Comparison of ENCODE assay signal across 8 mouse cellular contexts in genomic region chr11:68400727-68401219, GRCm38 (mm10). TPM values are rescaled to one million over a fixed set of nuclear protein-coding genes. Genes with fewer than 3 reads are reported as not detected.
DNase-seq lines count a peak whose midpoint lies in the region; ATAC-seq lines count a peak whose summit lies in the region.

TSS of gene Ntn1 (minus strand) at chr11:68400823.

- peak within 1 kb of the TSS; percentile 43 for H3K4me3 ChIP-seq in embryonic facial prominence, embryonic 12.5 days
- H3K4me3 ChIP-seq in hindbrain, embryonic 12.5 days: peak within 1 kb of the TSS; percentile 46
- peak within 1 kb of the TSS; percentile 55 for H3K4me3 ChIP-seq in midbrain, embryonic 16.5 days (ENCODE audit: low read depth, low read length)

- H3K27me3 ChIP-seq in embryonic facial prominence, embryonic 12.5 days: peaks cover 73% of the 10 kb centered on the region
- peaks cover 74% of the 10 kb centered on the region for H3K27me3 ChIP-seq in hindbrain, embryonic 12.5 days
- H3K27me3 ChIP-seq in midbrain, embryonic 16.5 days (ENCODE audit: control insufficient read depth, insufficient read depth, low read depth, low read length): peaks cover 27% of the 10 kb centered on the region

- intact Hi-C loops in left cerebral cortex, postnatal 4 days (cut with DNase I): loop anchor here (10.0 kb wide), 1 partner anchor 426 kb away; no protein-coding TSS in a partner anchor
- intact Hi-C loops in left cerebral cortex, postnatal 25 days (cut with DNase I): loop anchor here (2.0 to 10.0 kb wide), 2 partner anchors 396 to 576 kb away; no protein-coding TSS in a partner anchor

- DNase-seq in left cerebral cortex, postnatal 4 days: no peak
- DNase-seq in left cerebral cortex, postnatal 25 days (ENCODE audit: low spot score in 2 of 2): no peak
- DNase-seq in frontal cortex, postnatal 14 days (ENCODE audit: low spot score in 2 of 2): no peak
- no peak for DNase-seq in ovary, postnatal 36 days (ENCODE audit: low spot score)
- no peak for DNase-seq in cerebellum, postnatal 4 days (ENCODE audit: low spot score in 2 of 2)

- H3K4me2 ChIP-seq in embryonic facial prominence, embryonic 12.5 days (replicated peaks): peak within 1 kb of the TSS; percentile 87
- peak within 1 kb of the TSS; percentile 97 for H3K4me2 ChIP-seq in hindbrain, embryonic 12.5 days (replicated peaks)
- H3K4me2 ChIP-seq in midbrain, embryonic 16.5 days (ENCODE audit: low read length): peak within 1 kb of the TSS; percentile 93

- WGBS in embryonic facial prominence, embryonic 12.5 days: 5% methylated on average over 11 of the region's 11 CpGs
- 2% methylated on average over 11 of the region's 11 CpGs for WGBS in hindbrain, embryonic 12.5 days
- WGBS in midbrain, embryonic 16.5 days: 11% methylated on average over 11 of the region's 11 CpGs

- no peak within 1 kb of the TSS for H3K27ac ChIP-seq in embryonic facial prominence, embryonic 12.5 days
- H3K27ac ChIP-seq in hindbrain, embryonic 12.5 days: peak within 1 kb of the TSS; percentile 71
- no peak within 1 kb of the TSS for H3K27ac ChIP-seq in midbrain, embryonic 16.5 days (ENCODE audit: low read length)

- ATAC-seq in embryonic facial prominence, embryonic 12.5 days (ENCODE audit: insufficient number of reproducible peaks, insufficient read depth, low FRiP score, low TSS enrichment): no peak
- no peak for ATAC-seq in hindbrain, embryonic 12.5 days (ENCODE audit: low FRiP score)
- no peak for ATAC-seq in midbrain, embryonic 16.5 days

- no peaks in the 10 kb centered on the region for H3K36me3 ChIP-seq in embryonic facial prominence, embryonic 12.5 days
- H3K36me3 ChIP-seq in hindbrain, embryonic 12.5 days: no peaks in the 10 kb centered on the region
- no peaks in the 10 kb centered on the region for H3K36me3 ChIP-seq in midbrain, embryonic 16.5 days (ENCODE audit: control insufficient read depth, insufficient read depth, low read length)

- no peaks in the 10 kb centered on the region for H3K9me3 ChIP-seq in embryonic facial prominence, embryonic 12.5 days
- H3K9me3 ChIP-seq in hindbrain, embryonic 12.5 days (replicated peaks): no peaks in the 10 kb centered on the region
- no peaks in the 10 kb centered on the region for H3K9me3 ChIP-seq in midbrain, embryonic 16.5 days (replicated peaks; ENCODE audit: control insufficient read depth, low read length, poor library complexity, severe bottlenecking)

- H3K9ac ChIP-seq in embryonic facial prominence, embryonic 12.5 days: peak within 1 kb of the TSS; percentile 60
- peak within 1 kb of the TSS; percentile 65 for H3K9ac ChIP-seq in hindbrain, embryonic 12.5 days
- H3K9ac ChIP-seq in midbrain, embryonic 16.5 days (ENCODE audit: low read depth, low read length): peak within 1 kb of the TSS; percentile 63

- peaks cover 16% of the 10 kb centered on the region for H3K4me1 ChIP-seq in embryonic facial prominence, embryonic 12.5 days
- H3K4me1 ChIP-seq in hindbrain, embryonic 12.5 days: peaks cover 21% of the 10 kb centered on the region
- peaks cover 8% of the 10 kb centered on the region for H3K4me1 ChIP-seq in midbrain, embryonic 16.5 days (ENCODE audit: control insufficient read depth, insufficient read depth, low read length)

RNA-seq across cellular contexts. Expression of gene Ntn1, which starts in this region (rescaled TPM):
- 10 to 100 TPM; 10.6 to 14.7 TPM for total RNA-seq in left cerebral cortex, postnatal 4 days (2021)
- total RNA-seq in left cerebral cortex, postnatal 25 days (2021): 1 to 10 TPM; 6.0 to 7.9 TPM
- 12.2 and 14.8 TPM in 2 replicates for polyA plus RNA-seq in embryonic facial prominence, embryonic 12.5 days (2016; fragmentation: Nextera tagmentation; extraction: Ambion mirVana)
- polyA plus RNA-seq in hindbrain, embryonic 12.5 days (2016; fragmentation: Nextera tagmentation; extraction: Ambion mirVana): 50.9 and 58.7 TPM in 2 replicates
- 15.8 and 16.1 TPM in 2 replicates for polyA plus RNA-seq in midbrain, embryonic 16.5 days (2015; fragmentation: Nextera tagmentation; extraction: Ambion mirVana)
